Mouse (Mus musculus) gastrocnemius, postnatal 25 days (tissue): Measurements from ENCODE around the gene Slc25a44. TPM values are rescaled to one million over a fixed set of nuclear protein-coding genes. Genes with fewer than 3 reads are reported as not detected.
A peak's percentile ranks its signal among the peaks of the same experiment; 100 is the strongest.
"Not testable (repeated sequence)": the region's sequence is repeated elsewhere in the genome, so short reads cannot be mapped to it uniquely, and the experiment has no call there.

ENCODE experiments used
- DNase-seq: peaks from one replicate; pipeline ENCODE4 v3.0.0; 2022
- microRNA-seq, 2 experiments: library from miRNA; unstranded; fragments of <30 nt; microRNA quantifications; one replicate each; pipeline ENCODE4 v1.2.0; 2021; ENCODE audit warnings: borderline replicate concordance in 2 of 2
- total RNA-seq, 2 experiments: library from RNA; stranded (reverse); gene quantifications; 1 replicate in 1 of 2; 2 replicates in 1 of 2; pipeline ENCODE4 v1.2.3; 2021

Slc25a44 gene
- total RNA-seq, 2 experiments from 2014 or later: 14.3 to 14.5 TPM

GRCm38 (mm10) chr3:88367517-88367916, 57.4 kb downstream of the Slc25a44 start:
- not testable (repeated sequence) for DNase-seq

DNA sequence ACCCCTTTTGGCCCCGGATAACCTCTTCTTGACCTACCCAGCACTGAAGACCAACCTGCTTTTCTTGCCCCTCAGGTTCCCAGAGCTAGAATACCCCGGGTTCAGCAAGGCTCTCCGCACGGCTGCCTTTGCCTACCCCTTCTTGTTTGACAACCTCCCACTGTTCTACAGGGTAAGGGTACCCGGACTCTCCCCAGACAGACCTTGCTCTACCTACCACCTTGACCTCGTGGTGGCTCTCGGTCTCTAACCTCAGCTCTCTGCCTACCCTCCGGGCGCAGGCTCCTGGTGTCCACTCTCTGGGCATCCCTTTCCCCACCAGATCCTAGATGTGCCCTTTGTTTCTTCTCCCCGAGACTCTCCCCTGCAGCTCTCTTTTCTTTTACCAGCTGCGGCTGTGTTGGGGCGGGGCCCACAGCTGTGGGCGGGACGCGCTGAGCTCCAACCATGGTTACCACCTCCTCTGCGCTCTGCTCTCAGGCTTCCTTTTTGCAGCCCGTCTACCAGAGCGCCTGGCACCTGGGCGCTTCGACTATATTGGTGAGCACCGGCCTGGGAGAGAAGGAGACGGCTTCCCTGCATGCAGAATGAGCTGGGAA, 58.0 kb downstream of the Slc25a44 start:
- peak; percentile 42 for DNase-seq

DNA sequence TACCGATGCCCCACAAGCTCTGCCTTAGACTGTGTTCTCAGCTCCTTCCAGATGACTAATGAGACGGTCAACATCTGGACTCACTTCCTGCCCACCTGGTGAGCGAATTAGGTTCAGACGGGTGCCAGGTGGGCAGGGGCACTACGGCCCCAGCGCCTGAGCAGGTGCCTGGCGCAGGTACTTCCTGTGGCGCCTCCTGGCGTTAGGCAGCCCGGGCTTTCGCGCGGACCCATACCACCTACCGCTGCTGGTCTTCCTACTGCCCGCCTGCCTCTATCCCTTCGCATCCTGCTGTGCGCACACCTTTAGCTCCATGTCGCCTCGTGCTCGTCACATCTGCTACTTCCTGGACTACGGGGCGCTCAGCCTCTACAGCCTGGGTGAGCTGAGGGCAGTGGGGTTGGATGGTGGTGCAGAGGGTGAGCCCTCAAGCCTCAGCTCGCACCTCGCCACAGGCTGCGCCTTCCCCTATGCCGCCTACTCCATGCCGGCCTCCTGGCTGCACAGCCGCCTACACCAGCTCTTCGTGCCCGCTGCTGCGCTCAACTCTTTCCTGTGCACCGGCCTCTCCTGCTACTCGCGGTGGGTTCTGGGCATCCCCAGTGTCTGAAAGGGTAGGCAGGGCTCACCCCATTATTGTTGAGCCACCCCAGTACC, 59.1 kb downstream of the Slc25a44 start:
- DNase-seq: no peak

GRCm38 (mm10) chr3:88364337-88364736, 60.6 kb downstream of the Slc25a44 start, which contains the start of gene Paqr6:
Gene Paqr6 (plus strand): TSS chr3:88364584.
- DNase-seq: peak; percentile 61

DNA sequence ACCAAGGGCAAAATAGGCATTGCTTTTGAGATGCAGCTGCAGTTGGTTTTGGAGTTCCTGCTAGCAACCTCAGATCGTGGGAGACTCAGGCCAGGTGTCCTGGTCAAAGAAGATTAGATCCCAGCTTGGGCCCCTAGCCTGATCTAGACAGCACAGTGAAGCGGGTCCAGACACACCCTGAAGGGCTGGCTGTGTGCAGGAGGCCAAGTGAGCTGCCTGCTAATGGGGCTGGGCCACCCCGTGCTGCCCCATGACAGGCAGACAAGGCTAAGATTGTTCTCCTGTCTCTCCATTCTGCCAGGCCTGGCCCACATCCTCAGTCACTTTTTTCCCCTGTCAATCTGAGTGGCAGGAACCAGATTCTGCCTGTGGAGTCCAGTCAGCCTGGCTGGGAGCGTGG, 61.2 kb downstream of the Slc25a44 start:
- no peak for DNase-seq

DNA sequence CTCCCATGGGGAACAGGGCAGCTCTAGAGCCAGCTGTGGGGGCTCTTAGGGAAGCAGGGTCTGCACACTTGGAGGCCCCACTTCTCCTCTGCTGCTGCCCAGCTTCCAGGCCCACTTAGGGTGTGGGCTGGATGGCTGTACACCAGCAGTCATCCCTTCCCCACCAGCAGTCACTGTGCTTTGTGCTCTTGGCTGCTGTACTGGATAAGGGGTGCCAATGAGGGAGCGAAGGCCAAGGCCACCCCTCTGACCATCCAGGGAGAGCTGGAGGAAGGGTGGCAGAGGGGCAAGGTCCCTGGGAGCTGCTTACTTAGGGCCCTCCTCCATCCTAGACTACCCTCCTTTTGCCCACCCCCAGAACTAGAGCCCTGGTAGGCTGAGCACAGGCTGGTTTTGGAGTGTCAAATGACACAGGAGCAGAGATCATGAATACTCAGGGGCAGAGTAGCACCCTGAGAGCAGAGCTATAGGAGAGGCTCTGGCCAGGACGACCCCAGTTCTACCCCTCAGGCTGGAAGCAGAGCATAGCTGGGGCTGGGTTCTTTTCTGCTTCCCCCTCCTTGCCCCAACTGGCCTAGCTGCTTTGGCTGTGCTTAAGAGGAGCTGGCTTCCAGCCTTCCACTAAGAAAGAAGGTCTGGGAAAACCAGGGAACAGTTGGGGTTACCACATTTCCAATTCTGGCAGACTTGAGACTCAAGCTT, 63.2 kb downstream of the Slc25a44 start:
- no peak for DNase-seq

DNA sequence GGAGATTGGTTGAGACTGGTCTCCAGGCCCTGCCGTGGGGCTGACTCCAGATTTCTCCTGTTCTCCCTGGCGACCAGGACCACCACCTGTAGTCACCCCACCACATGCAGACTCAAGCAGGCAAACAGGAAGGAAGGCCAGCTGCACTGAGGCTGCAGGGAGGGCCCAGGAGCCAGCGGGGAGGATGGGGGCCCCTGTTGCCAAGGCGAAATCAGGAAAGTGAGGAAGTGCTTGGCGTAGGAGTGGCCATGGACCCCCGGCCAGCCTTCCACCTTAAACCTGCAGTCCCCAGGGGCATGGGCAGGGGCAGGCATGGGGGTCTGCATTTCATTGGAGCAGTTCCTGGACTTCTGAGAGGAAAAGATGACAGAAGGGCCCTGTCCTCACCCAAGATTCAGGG, 63.8 kb downstream of the Slc25a44 start:
- no peak for DNase-seq

Small RNA genes within 50 kb of the gene (microRNA-seq; reads per million reads assigned to microRNA genes)
- 0 reads per million in 2 experiments for gene Mir7011

Other genes with a start within 250 kb of the Slc25a44 start
- not detected for gene Rhbg, start 170.4 kb downstream of the Slc25a44 start, total RNA-seq
- under 1 TPM; 0.51 to 0.69 TPM for gene Gm38392, start 137.9 kb downstream of the Slc25a44 start, total RNA-seq
- gene Tsacc, start 128.1 kb downstream of the Slc25a44 start, total RNA-seq: 1 to 10 TPM; 5.4 to 5.9 TPM
- gene Cct3, start 128.0 kb downstream of the Slc25a44 start, total RNA-seq: 100 to 1,000 TPM; 104 to 115 TPM
- gene Glmp, start 100.1 kb downstream of the Slc25a44 start, total RNA-seq: 10 to 100 TPM; 36.2 to 43.9 TPM
- gene Tmem79, start 89.0 kb downstream of the Slc25a44 start, total RNA-seq: 1 to 10 TPM; 1.7 TPM
- gene Smg5, start 88.9 kb downstream of the Slc25a44 start, total RNA-seq: 10 to 100 TPM; 37.4 to 43.4 TPM
- 1 to 10 TPM in 1 of 2 experiments, under 1 TPM in 1; 0.51 to 1.1 TPM for gene Paqr6, start 60.6 kb downstream of the Slc25a44 start, total RNA-seq
- under 1 TPM in 1 of 2 experiments, not detected in 1; 0.54 TPM for gene Bglap3, start 52.4 kb downstream of the Slc25a44 start, total RNA-seq
- not detected for gene Bglap2, start 46.4 kb downstream of the Slc25a44 start, total RNA-seq
- 1 to 10 TPM in 1 of 2 experiments, not detected in 1; 1.9 TPM for gene Bglap, start 40.7 kb downstream of the Slc25a44 start, total RNA-seq
- 10 to 100 TPM; 16.9 to 19.0 TPM for gene Pmf1, start 14.8 kb downstream of the Slc25a44 start, total RNA-seq
- gene Sema4a, start 36.0 kb upstream of the Slc25a44 start, total RNA-seq: 1 to 10 TPM; 1.6 to 1.8 TPM
- gene Lmna, start 84.8 kb upstream of the Slc25a44 start, total RNA-seq: 100 to 1,000 TPM in 1 of 2 experiments, 10 to 100 TPM in 1; 99.2 to 106 TPM
- gene Mex3a, start 107.3 kb upstream of the Slc25a44 start, total RNA-seq: under 1 TPM; 0.24 to 0.33 TPM
- not detected for gene Rab25, start 123.2 kb upstream of the Slc25a44 start, total RNA-seq
- gene Lamtor2, start 127.9 kb upstream of the Slc25a44 start, total RNA-seq: 10 to 100 TPM; 76.1 to 81.1 TPM
- 10 to 100 TPM; 59.6 to 67.2 TPM for gene Ubqln4, start 128.6 kb upstream of the Slc25a44 start, total RNA-seq
- 10 to 100 TPM; 52.2 to 63.2 TPM for gene Ssr2, start 150.7 kb upstream of the Slc25a44 start, total RNA-seq
- 10 to 100 TPM; 28.1 to 33.0 TPM for gene Arhgef2, start 180.8 kb upstream of the Slc25a44 start, total RNA-seq
- gene Rxfp4, start 228.0 kb upstream of the Slc25a44 start, total RNA-seq: not detected